Mouse (Mus musculus) adrenal gland, adult 10 weeks (tissue): Measurements from ENCODE around the gene Lacc1. TPM values are rescaled to one million over a fixed set of nuclear protein-coding genes. Genes with fewer than 3 reads are reported as not detected.

Experiments used
- polyA plus RNA-seq: library from polyadenylated mRNA; stranded (reverse); fragments of 350-450 nt; fragmentation: Illumina TruSeq; extraction: RNeasy Lipid Tissue Mini Kit (QIAGEN cat#74804); gene quantifications from one replicate; pipeline ENCODE4 v1.2.3, GENCODE M21; 2014; ENCODE audit warnings: low read depth, low replicate concordance

The Lacc1 gene
- polyA plus RNA-seq, result 22.2 TPM

DNA sequence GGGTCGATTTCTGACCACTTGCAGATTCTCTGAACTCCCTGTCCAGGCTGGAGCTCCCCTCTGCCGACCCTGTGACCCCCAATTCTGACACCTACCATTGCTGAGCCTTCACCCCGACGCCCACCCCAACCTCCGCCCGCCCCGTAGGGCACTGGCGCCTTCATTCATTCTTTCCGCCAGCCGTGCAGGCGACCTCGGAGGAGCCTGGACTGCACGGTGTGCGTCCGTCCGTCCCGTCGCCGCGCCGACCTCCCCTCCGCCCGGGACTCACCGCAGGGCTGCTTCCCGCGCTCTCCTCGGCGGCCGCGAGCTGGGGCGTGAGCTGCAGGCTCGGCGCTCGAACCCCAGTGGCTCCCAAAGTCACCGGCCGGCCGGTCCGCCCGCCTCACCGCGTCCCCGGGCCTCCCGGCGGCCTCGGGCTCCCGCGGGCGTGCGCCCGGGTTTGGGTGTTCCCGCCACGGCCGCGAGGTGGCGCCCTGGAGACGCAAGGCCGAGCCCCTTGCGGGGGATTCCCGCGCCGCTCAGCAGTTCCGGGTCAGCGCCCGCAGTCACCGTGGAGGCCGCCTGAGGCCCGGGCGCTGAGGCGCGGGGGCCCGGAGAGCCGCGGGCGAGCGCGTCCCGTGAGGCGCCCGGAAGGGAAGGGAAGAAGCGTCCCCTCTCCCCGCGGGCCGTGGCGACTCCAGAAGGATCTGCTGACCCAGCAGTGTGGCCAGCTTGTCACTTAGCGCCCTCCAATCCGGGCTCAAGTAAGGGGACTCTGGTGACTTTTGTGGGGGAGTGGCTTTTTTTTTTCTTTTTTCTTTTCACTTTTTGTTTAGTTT is at the start of gene Lacc1, which contains the start of gene Ccdc122:
Lacc1 (minus strand) TSS at position 679 of the 821 bp plus-strand sequence.
Ccdc122 (plus strand) TSS at position 547 of the 821 bp plus-strand sequence.

Other genes with a start within 250 kb of the Lacc1 start
- gene Ccdc122, start 132 bp downstream of the Lacc1 start, polyA plus RNA-seq, result 118 TPM
- gene Enox1, start 119.9 kb upstream of the Lacc1 start, polyA plus RNA-seq, result 2.6 TPM